Mouse (Mus musculus) cortical plate, adult 2 months (tissue): ENCODE data around the gene Ubac1.

Experiments used
- CTCF ChIP-seq: fragments of 200-500 bp; IDR thresholded peaks from 2 replicates; pipeline ENCODE4 v1.5.1; 2011; ENCODE audit warnings: mild to moderate bottlenecking, control low read depth, low read length; ENCODE audit not compliant: insufficient read depth; ENCODE audit errors: extremely low read depth
- POLR2A ChIP-seq: fragments of 200-500 bp; IDR thresholded peaks from 2 replicates; pipeline ENCODE4 v1.6.1; 2011; ENCODE audit warnings: mild to moderate bottlenecking, low read length, control low read depth; ENCODE audit not compliant: insufficient read depth; ENCODE audit errors: extremely low read depth

- TF ChIP-seq POLR2A = no peak
- 0 out of 2 replicates have a peak, but pooled peaks have one; percentile 10 for TF ChIP-seq CTCF
Observed at GRCm38 (mm10) chr2:26030288-26030687, 8.7 kb upstream of the Ubac1 start.
